Mouse (Mus musculus) gastrocnemius, postnatal 25 days (tissue): ENCODE measurements at regions not wholly inside any gene's neighbourhood (a gene's known extent, or its start where the extent isn't known, plus 50 kb on each side); places are given as distances from the start of the nearest gene placed in this dataset.

Experiments
- DNase-seq: peaks from one replicate; pipeline ENCODE4 v3.0.0; 2022

DNA sequence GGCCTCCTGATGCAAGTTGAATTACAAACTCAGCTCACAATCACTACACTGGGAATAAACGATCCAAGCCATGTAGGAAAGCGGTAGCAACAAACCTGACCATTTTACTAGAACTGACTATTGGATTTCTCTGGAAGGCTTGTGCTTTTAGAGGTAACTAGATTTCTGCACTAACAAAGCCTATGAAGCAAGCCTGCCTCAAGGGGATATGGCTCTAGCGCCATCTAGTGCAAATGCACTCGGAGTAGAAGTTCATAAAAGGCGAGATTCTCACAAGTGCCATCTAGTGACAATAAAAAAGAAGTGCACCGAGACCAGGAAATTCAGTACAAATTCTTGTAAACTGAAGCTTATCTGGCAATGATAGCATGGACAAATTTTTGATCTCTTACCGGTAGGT lies 364.9 kb upstream of the Fmr1 start:
- peak; percentile 10 for DNase-seq
